Mouse (Mus musculus) B cell, adult 2 months (primary cell): ENCODE results near the gene Vkorc1l1.
A peak's percentile ranks its signal among the peaks of the same experiment; 100 is the strongest.

ENCODE experiments used
- DNase-seq, 2 experiments: peaks; one replicate each; pipeline ENCODE4 v3.0.0; 2022

Gene Vkorc1l1

GRCm38 (mm10) chr5:129942073-129942939, 536 bp downstream of the Vkorc1l1 start:
- DNase-seq = peak; percentile 32 to 38

GRCm38 (mm10) chr5:129943402-129943801, 1.6 kb downstream of the Vkorc1l1 start:
- no peak for DNase-seq

GRCm38 (mm10) chr5:129947528-129948033, 5.8 kb downstream of the Vkorc1l1 start:
- no peak for DNase-seq

GRCm38 (mm10) chr5:129952143-129952542, 10.4 kb downstream of the Vkorc1l1 start:
- no peak for DNase-seq

GRCm38 (mm10) chr5:129954473-129955254, 12.9 kb downstream of the Vkorc1l1 start:
- no peak for DNase-seq

- no peak for DNase-seq
These were observed 14.0 kb downstream of the Vkorc1l1 start for GRCm38 (mm10) chr5:129955792-129956191.

- no peak for DNase-seq
These were observed 21.5 kb downstream of the Vkorc1l1 start for GRCm38 (mm10) chr5:129963224-129963623.

- DNase-seq = no peak
These were observed 24.7 kb downstream of the Vkorc1l1 start for GRCm38 (mm10) chr5:129966448-129966847.

GRCm38 (mm10) chr5:129968417-129968816, 26.6 kb downstream of the Vkorc1l1 start:
- no peak for DNase-seq

GRCm38 (mm10) chr5:129971491-129971890, 29.7 kb downstream of the Vkorc1l1 start:
- DNase-seq = no peak

- DNase-seq = no peak
These were observed 32.6 kb downstream of the Vkorc1l1 start for GRCm38 (mm10) chr5:129974354-129974753.

GRCm38 (mm10) chr5:129974866-129975311, 33.1 kb downstream of the Vkorc1l1 start:
- DNase-seq = no peak

GRCm38 (mm10) chr5:129977768-129978167, 36.0 kb downstream of the Vkorc1l1 start:
- DNase-seq = no peak

GRCm38 (mm10) chr5:129978608-129979007, 36.8 kb downstream of the Vkorc1l1 start:
- no peak for DNase-seq

- DNase-seq = no peak
These were observed 38.4 kb downstream of the Vkorc1l1 start for GRCm38 (mm10) chr5:129980216-129980615.

GRCm38 (mm10) chr5:129989376-129989775, 47.6 kb downstream of the Vkorc1l1 start:
- no peak for DNase-seq

- DNase-seq = no peak
These were observed 50.1 kb downstream of the Vkorc1l1 start for GRCm38 (mm10) chr5:129991898-129992297.

- no peak for DNase-seq
These were observed 51.6 kb downstream of the Vkorc1l1 start for GRCm38 (mm10) chr5:129993374-129993773.

- DNase-seq = no peak
These were observed 53.2 kb downstream of the Vkorc1l1 start for GRCm38 (mm10) chr5:129994989-129995388.

- no peak for DNase-seq
These were observed 55.9 kb downstream of the Vkorc1l1 start for GRCm38 (mm10) chr5:129997700-129998099.

GRCm38 (mm10) chr5:129999097-129999496, 57.3 kb downstream of the Vkorc1l1 start:
- peak; percentile 74 to 77 for DNase-seq

- no peak for DNase-seq
These were observed 59.0 kb downstream of the Vkorc1l1 start for GRCm38 (mm10) chr5:130000735-130001134.

GRCm38 (mm10) chr5:130001356-130001987, 59.7 kb downstream of the Vkorc1l1 start:
- DNase-seq = peak; percentile 36 to 46
